Mouse (Mus musculus): ENCODE data around the gene Myo6.

Myo6 gene

GRCm38 (mm10) chr9:80286845-80287244 lies 122.0 kb downstream of the Myo6 start:
- in situ Hi-C loops (cut with MboI; ENCODE audit: unreplicated experiment in 2 of 2), result no loop called here

- in situ Hi-C loops (cut with MboI; ENCODE audit: unreplicated experiment in 2 of 2), result no loop called here
Observed at GRCm38 (mm10) chr9:80293056-80293584, 128.3 kb downstream of the Myo6 start.

GRCm38 (mm10) chr9:80296086-80296485 lies 131.3 kb downstream of the Myo6 start:
- in situ Hi-C loops (cut with MboI; ENCODE audit: unreplicated experiment in 2 of 2), result no loop called here

GRCm38 (mm10) chr9:80299031-80299430 lies 134.2 kb downstream of the Myo6 start:
- in situ Hi-C loops (cut with MboI; ENCODE audit: unreplicated experiment in 2 of 2), result no loop called here

GRCm38 (mm10) chr9:80303518-80303917 lies 138.7 kb downstream of the Myo6 start:
- in situ Hi-C loops (cut with MboI; ENCODE audit: unreplicated experiment in 2 of 2), result loop anchor here in 1 of 2 experiments (25.0 kb wide), 1 partner anchor 1334 kb away; the partner anchor contains the start of gene Htr1b

GRCm38 (mm10) chr9:80306390-80306789 lies 141.6 kb downstream of the Myo6 start:
- in situ Hi-C loops (cut with MboI; ENCODE audit: unreplicated experiment in 2 of 2), result loop anchor here in 1 of 2 experiments (25.0 kb wide), 1 partner anchor 1331 kb away; the partner anchor contains the start of gene Htr1b

- in situ Hi-C loops (cut with MboI; ENCODE audit: unreplicated experiment in 2 of 2), result loop anchor here in 1 of 2 experiments (25.0 kb wide), 1 partner anchor 1330 kb away; the partner anchor contains the start of gene Htr1b
Observed at GRCm38 (mm10) chr9:80306853-80307252, 142.0 kb downstream of the Myo6 start.

- in situ Hi-C loops (cut with MboI; ENCODE audit: unreplicated experiment in 2 of 2), result loop anchor here in 1 of 2 experiments (25.0 kb wide), 1 partner anchor 1330 kb away; the partner anchor contains the start of gene Htr1b
Observed at GRCm38 (mm10) chr9:80307629-80308028, 142.8 kb downstream of the Myo6 start.

GRCm38 (mm10) chr9:80313610-80314009 lies 148.8 kb downstream of the Myo6 start:
- in situ Hi-C loops (cut with MboI; ENCODE audit: unreplicated experiment in 2 of 2), result loop anchor here in 1 of 2 experiments (25.0 kb wide), 1 partner anchor 1324 kb away; the partner anchor contains the start of gene Htr1b

- in situ Hi-C loops (cut with MboI; ENCODE audit: unreplicated experiment in 2 of 2), result loop anchor here in 1 of 2 experiments (25.0 kb wide), 1 partner anchor 1321 kb away; the partner anchor contains the start of gene Htr1b
Observed at GRCm38 (mm10) chr9:80315922-80316321, 151.1 kb downstream of the Myo6 start.

GRCm38 (mm10) chr9:80318027-80318426 lies 153.2 kb downstream of the Myo6 start:
- in situ Hi-C loops (cut with MboI; ENCODE audit: unreplicated experiment in 2 of 2), result loop anchor here in 1 of 2 experiments (25.0 kb wide), 1 partner anchor 1319 kb away; the partner anchor contains the start of gene Htr1b

GRCm38 (mm10) chr9:80321051-80321887 lies 156.4 kb downstream of the Myo6 start:
- in situ Hi-C loops (cut with MboI; ENCODE audit: unreplicated experiment in 2 of 2), result loop anchor here in 1 of 2 experiments (25.0 kb wide), 1 partner anchor 1316 kb away; the partner anchor contains the start of gene Htr1b

- in situ Hi-C loops (cut with MboI; ENCODE audit: unreplicated experiment in 2 of 2), result loop anchor here in 1 of 2 experiments (10.0 kb wide), 1 partner anchor 1293 kb away; no protein-coding TSS in a partner anchor
Observed at GRCm38 (mm10) chr9:80332153-80332552, 167.3 kb downstream of the Myo6 start.

- in situ Hi-C loops (cut with MboI; ENCODE audit: unreplicated experiment in 2 of 2), result loop anchor here in 1 of 2 experiments (10.0 kb wide), 1 partner anchor 1291 kb away; no protein-coding TSS in a partner anchor
Observed at GRCm38 (mm10) chr9:80333466-80333865, 168.6 kb downstream of the Myo6 start.

GRCm38 (mm10) chr9:80333998-80334605 lies 169.3 kb downstream of the Myo6 start:
- in situ Hi-C loops (cut with MboI; ENCODE audit: unreplicated experiment in 2 of 2), result loop anchor here in 1 of 2 experiments (10.0 kb wide), 1 partner anchor 1291 kb away; no protein-coding TSS in a partner anchor

- in situ Hi-C loops (cut with MboI; ENCODE audit: unreplicated experiment in 2 of 2), result loop anchor here in 1 of 2 experiments (10.0 kb wide), 1 partner anchor 1289 kb away; no protein-coding TSS in a partner anchor
Observed at GRCm38 (mm10) chr9:80335660-80336357, 171.0 kb downstream of the Myo6 start.

GRCm38 (mm10) chr9:80338026-80338425 lies 173.2 kb downstream of the Myo6 start:
- in situ Hi-C loops (cut with MboI; ENCODE audit: unreplicated experiment in 2 of 2), result loop anchor here in 1 of 2 experiments (10.0 kb wide), 1 partner anchor 1287 kb away; no protein-coding TSS in a partner anchor

GRCm38 (mm10) chr9:80340927-80341326 lies 176.1 kb downstream of the Myo6 start:
- in situ Hi-C loops (cut with MboI; ENCODE audit: unreplicated experiment in 2 of 2), result no loop called here

GRCm38 (mm10) chr9:80341756-80342155 lies 176.9 kb downstream of the Myo6 start:
- in situ Hi-C loops (cut with MboI; ENCODE audit: unreplicated experiment in 2 of 2), result no loop called here

- in situ Hi-C loops (cut with MboI; ENCODE audit: unreplicated experiment in 2 of 2), result no loop called here
Observed at GRCm38 (mm10) chr9:80342520-80342919, 177.7 kb downstream of the Myo6 start.

All from v-Abl transformed pro-B cells (cell line).